Mouse (Mus musculus): Measurements from ENCODE around the gene Slc35d2. TPM values are rescaled to one million over a fixed set of nuclear protein-coding genes. Genes with fewer than 3 reads are reported as not detected.

Gene Slc35d2
- total RNA-seq (2015; ENCODE audit: low replicate concordance): 5.0 and 5.2 TPM in 2 replicates
- total RNA-seq (2017; ENCODE audit: low replicate concordance): 1.7 and 4.0 TPM in 2 replicates

GRCm38 (mm10) chr13:64128858-64129615 lies at the start of gene Slc35d2:
Slc35d2 (minus strand) TSS chr13:64129368.
- ATAC-seq (replicated peaks; ENCODE audit: low FRiP score, poor library complexity, severe bottlenecking): peak; percentile 77

- ATAC-seq (replicated peaks; ENCODE audit: low FRiP score, poor library complexity, severe bottlenecking): no peak
Observed at GRCm38 (mm10) chr13:64178000-64178399, 48.8 kb upstream of the Slc35d2 start.

- no peak for ATAC-seq (replicated peaks; ENCODE audit: low FRiP score, poor library complexity, severe bottlenecking)
Observed at GRCm38 (mm10) chr13:64169746-64170145, 40.6 kb upstream of the Slc35d2 start.

GRCm38 (mm10) chr13:64163147-64163715 lies 34.1 kb upstream of the Slc35d2 start:
- no peak for ATAC-seq (replicated peaks; ENCODE audit: low FRiP score, poor library complexity, severe bottlenecking)

GRCm38 (mm10) chr13:64162626-64163025 lies 33.5 kb upstream of the Slc35d2 start:
- no peak for ATAC-seq (replicated peaks; ENCODE audit: low FRiP score, poor library complexity, severe bottlenecking)

- peak; percentile 22 for ATAC-seq (replicated peaks; ENCODE audit: low FRiP score, poor library complexity, severe bottlenecking)
Observed at GRCm38 (mm10) chr13:64161916-64162611, 32.9 kb upstream of the Slc35d2 start.

- peak; percentile 99 for ATAC-seq (replicated peaks; ENCODE audit: low FRiP score, poor library complexity, severe bottlenecking)
Observed at GRCm38 (mm10) chr13:64161548-64161915, 32.4 kb upstream of the Slc35d2 start, which contains the start of gene Habp4. Habp4 (plus strand) TSS chr13:64161824.

- no peak for ATAC-seq (replicated peaks; ENCODE audit: low FRiP score, poor library complexity, severe bottlenecking)
Observed at GRCm38 (mm10) chr13:64156966-64157365, 27.8 kb upstream of the Slc35d2 start.

- no peak for ATAC-seq (replicated peaks; ENCODE audit: low FRiP score, poor library complexity, severe bottlenecking)
Observed at GRCm38 (mm10) chr13:64155171-64155571, 26.0 kb upstream of the Slc35d2 start.

- ATAC-seq (replicated peaks; ENCODE audit: low FRiP score, poor library complexity, severe bottlenecking): no peak
Observed at GRCm38 (mm10) chr13:64154651-64155050, 25.5 kb upstream of the Slc35d2 start.

- ATAC-seq (replicated peaks; ENCODE audit: low FRiP score, poor library complexity, severe bottlenecking): 0 out of 2 replicates have a peak, but pooled peaks have one; percentile 19
Observed at GRCm38 (mm10) chr13:64153751-64154267, 24.6 kb upstream of the Slc35d2 start.

GRCm38 (mm10) chr13:64153083-64153682 lies 24.0 kb upstream of the Slc35d2 start, which contains the start of gene Zfp367:
Zfp367 (minus strand) TSS chr13:64153202.
- ATAC-seq (replicated peaks; ENCODE audit: low FRiP score, poor library complexity, severe bottlenecking): peak; percentile 88

- ATAC-seq (replicated peaks; ENCODE audit: low FRiP score, poor library complexity, severe bottlenecking): 0 out of 2 replicates have a peak, but pooled peaks have one; percentile 2
Observed at GRCm38 (mm10) chr13:64152671-64153082, 23.5 kb upstream of the Slc35d2 start.

GRCm38 (mm10) chr13:64152241-64152669 lies 23.1 kb upstream of the Slc35d2 start:
- peak; percentile 71 for ATAC-seq (replicated peaks; ENCODE audit: low FRiP score, poor library complexity, severe bottlenecking)

GRCm38 (mm10) chr13:64150121-64150520 lies 21.0 kb upstream of the Slc35d2 start:
- ATAC-seq (replicated peaks; ENCODE audit: low FRiP score, poor library complexity, severe bottlenecking): no peak

- peak; percentile 61; the same call in 1 of the 2 replicates for ATAC-seq (replicated peaks; ENCODE audit: low FRiP score, poor library complexity, severe bottlenecking)
Observed at GRCm38 (mm10) chr13:64129616-64130375, 628 bp upstream of the Slc35d2 start.

GRCm38 (mm10) chr13:64126316-64126715 lies 2.9 kb downstream of the Slc35d2 start:
- ATAC-seq (replicated peaks; ENCODE audit: low FRiP score, poor library complexity, severe bottlenecking): no peak

- no peak for ATAC-seq (replicated peaks; ENCODE audit: low FRiP score, poor library complexity, severe bottlenecking)
Observed at GRCm38 (mm10) chr13:64124886-64125285, 4.3 kb downstream of the Slc35d2 start.

Data from erythroblast, adult 5-6 weeks (primary cell).